Mouse (Mus musculus): ENCODE data around the gene Uck2. TPM values are rescaled to one million over a fixed set of nuclear protein-coding genes. Genes with fewer than 3 reads are reported as not detected.

Gene Uck2
- polyA plus RNA-seq, 1 experiment from 2014 or later: 49.6 TPM

GRCm38 (mm10) chr1:167278395-167278794 lies 6.7 kb downstream of the Uck2 start:
- WGBS: 75% methylated on average over 6 of the region's 6 CpGs
- no peak overlapping the region for H3K4me2 ChIP-seq (replicated peaks)
- no peaks in the 10 kb centered on the region for H3K27me3 ChIP-seq (ENCODE audit: control insufficient read depth, insufficient read depth, low read length)
- no peaks in the 10 kb centered on the region for H3K9me3 ChIP-seq (ENCODE audit: control insufficient read depth, low read length)
- no peak overlapping the region for H3K9ac ChIP-seq
- H3K36me3 ChIP-seq (replicated peaks; ENCODE audit: control insufficient read depth, insufficient read depth): no peaks in the 10 kb centered on the region
- DNase-seq (ENCODE audit: low spot score) (no peak), ATAC-seq (ENCODE audit: low FRiP score) (no peak)
- peaks cover 15% of the 10 kb centered on the region for H3K4me1 ChIP-seq (replicated peaks; ENCODE audit: control insufficient read depth, insufficient read depth, low read length)
- H3K4me3 ChIP-seq (replicated peaks; ENCODE audit: low read length): no peak overlapping the region
- no peak overlapping the region for H3K27ac ChIP-seq

GRCm38 (mm10) chr1:167274646-167275390 lies 10.3 kb downstream of the Uck2 start:
- Histone ChIP-seq H3K9ac (no peak overlapping the region), H3K4me2 (replicated peaks) (no peak overlapping the region), H3K36me3 (replicated peaks; ENCODE audit: control insufficient read depth, insufficient read depth) (no peaks in the 10 kb centered on the region), H3K27me3 (ENCODE audit: control insufficient read depth, insufficient read depth, low read length) (no peaks in the 10 kb centered on the region), H3K4me3 (replicated peaks; ENCODE audit: low read length) (no peak overlapping the region), H3K27ac (no peak overlapping the region), H3K4me1 (replicated peaks; ENCODE audit: control insufficient read depth, insufficient read depth, low read length) (peaks cover 17% of the 10 kb centered on the region), H3K9me3 (ENCODE audit: control insufficient read depth, low read length) (no peaks in the 10 kb centered on the region)
- ATAC-seq (ENCODE audit: low FRiP score) (no peak), DNase-seq (ENCODE audit: low spot score) (no peak)
- 85% methylated on average over 12 of the region's 12 CpGs for WGBS

- 61% methylated on average over 14 of the region's 14 CpGs for WGBS
- Histone ChIP-seq H3K27ac (no peak overlapping the region), H3K4me3 (replicated peaks; ENCODE audit: low read length) (no peak overlapping the region), H3K27me3 (ENCODE audit: control insufficient read depth, insufficient read depth, low read length) (no peaks in the 10 kb centered on the region), H3K4me2 (replicated peaks) (no peak overlapping the region), H3K9ac (no peak overlapping the region), H3K36me3 (replicated peaks; ENCODE audit: control insufficient read depth, insufficient read depth) (no peaks in the 10 kb centered on the region), H3K4me1 (replicated peaks; ENCODE audit: control insufficient read depth, insufficient read depth, low read length) (peaks cover 21% of the 10 kb centered on the region), H3K9me3 (ENCODE audit: control insufficient read depth, low read length) (no peaks in the 10 kb centered on the region)
- ATAC-seq (ENCODE audit: low FRiP score): no peak
- DNase-seq (ENCODE audit: low spot score): no peak
These were observed 11.5 kb downstream of the Uck2 start for GRCm38 (mm10) chr1:167273380-167274163.

- ATAC-seq (ENCODE audit: low FRiP score) (no peak), DNase-seq (ENCODE audit: low spot score) (no peak)
- Histone ChIP-seq H3K4me3 (replicated peaks; ENCODE audit: low read length) (no peak overlapping the region), H3K9ac (no peak overlapping the region), H3K36me3 (replicated peaks; ENCODE audit: control insufficient read depth, insufficient read depth) (no peaks in the 10 kb centered on the region), H3K4me1 (replicated peaks; ENCODE audit: control insufficient read depth, insufficient read depth, low read length) (peaks cover 24% of the 10 kb centered on the region), H3K27ac (no peak overlapping the region), H3K27me3 (ENCODE audit: control insufficient read depth, insufficient read depth, low read length) (no peaks in the 10 kb centered on the region), H3K9me3 (ENCODE audit: control insufficient read depth, low read length) (no peaks in the 10 kb centered on the region), H3K4me2 (replicated peaks) (no peak overlapping the region)
- WGBS: 58% methylated on average over 8 of the region's 8 CpGs
These were observed 13.3 kb downstream of the Uck2 start for GRCm38 (mm10) chr1:167271841-167272240.

- 32% methylated on average over 4 of the region's 4 CpGs for WGBS
- H3K9ac ChIP-seq: 0 out of 2 replicates have a peak overlapping the region, but pooled peaks have one; percentile 53
- DNase-seq (ENCODE audit: low spot score) (no peak), ATAC-seq (ENCODE audit: low FRiP score) (no peak)
- H3K4me3 ChIP-seq (replicated peaks; ENCODE audit: low read length): no peak overlapping the region
- no peaks in the 10 kb centered on the region for H3K27me3 ChIP-seq (ENCODE audit: control insufficient read depth, insufficient read depth, low read length)
- H3K27ac ChIP-seq: peak overlapping the region; percentile 68; the same call in 1 of the 2 replicates
- H3K36me3 ChIP-seq (replicated peaks; ENCODE audit: control insufficient read depth, insufficient read depth): no peaks in the 10 kb centered on the region
- no peak overlapping the region; the same call in 1 of the 2 replicates for H3K4me2 ChIP-seq (replicated peaks)
- no peaks in the 10 kb centered on the region for H3K9me3 ChIP-seq (ENCODE audit: control insufficient read depth, low read length)
- peaks cover 24% of the 10 kb centered on the region for H3K4me1 ChIP-seq (replicated peaks; ENCODE audit: control insufficient read depth, insufficient read depth, low read length)
These were observed 13.8 kb downstream of the Uck2 start for GRCm38 (mm10) chr1:167271304-167271703.

GRCm38 (mm10) chr1:167270342-167271111 lies 14.6 kb downstream of the Uck2 start:
- Histone ChIP-seq H3K9me3 (ENCODE audit: control insufficient read depth, low read length) (no peaks in the 10 kb centered on the region), H3K27ac (peak overlapping the region; percentile 68), H3K4me1 (replicated peaks; ENCODE audit: control insufficient read depth, insufficient read depth, low read length) (peaks cover 24% of the 10 kb centered on the region), H3K9ac (peak overlapping the region; percentile 53), H3K27me3 (ENCODE audit: control insufficient read depth, insufficient read depth, low read length) (no peaks in the 10 kb centered on the region), H3K4me2 (replicated peaks) (peak overlapping the region; percentile 54), H3K4me3 (replicated peaks; ENCODE audit: low read length) (peak overlapping the region; percentile 16), H3K36me3 (replicated peaks; ENCODE audit: control insufficient read depth, insufficient read depth) (no peaks in the 10 kb centered on the region)
- DNase-seq (ENCODE audit: low spot score) (peak; percentile 49), ATAC-seq (ENCODE audit: low FRiP score) (peak; percentile 64)
- 4% methylated on average over 19 of the region's 19 CpGs for WGBS

GRCm38 (mm10) chr1:167269856-167270270 lies 15.3 kb downstream of the Uck2 start:
- ATAC-seq (ENCODE audit: low FRiP score): peak; percentile 38; the same call in 1 of the 2 replicates
- Histone ChIP-seq H3K4me3 (replicated peaks; ENCODE audit: low read length) (no peak overlapping the region), H3K9ac (peak overlapping the region; percentile 53; the same call in 1 of the 2 replicates), H3K9me3 (ENCODE audit: control insufficient read depth, low read length) (no peaks in the 10 kb centered on the region), H3K4me1 (replicated peaks; ENCODE audit: control insufficient read depth, insufficient read depth, low read length) (peaks cover 24% of the 10 kb centered on the region), H3K4me2 (replicated peaks) (peak overlapping the region; percentile 54), H3K36me3 (replicated peaks; ENCODE audit: control insufficient read depth, insufficient read depth) (no peaks in the 10 kb centered on the region), H3K27ac (peak overlapping the region; percentile 68), H3K27me3 (ENCODE audit: control insufficient read depth, insufficient read depth, low read length) (no peaks in the 10 kb centered on the region)
- DNase-seq (ENCODE audit: low spot score): peak; percentile 57
- 16% methylated on average over 6 of the region's 6 CpGs for WGBS

GRCm38 (mm10) chr1:167269350-167269811 lies 15.7 kb downstream of the Uck2 start:
- DNase-seq (ENCODE audit: low spot score) (no peak), ATAC-seq (ENCODE audit: low FRiP score) (no peak)
- H3K36me3 ChIP-seq (replicated peaks; ENCODE audit: control insufficient read depth, insufficient read depth): no peaks in the 10 kb centered on the region
- H3K4me3 ChIP-seq (replicated peaks; ENCODE audit: low read length): no peak overlapping the region
- peaks cover 24% of the 10 kb centered on the region for H3K4me1 ChIP-seq (replicated peaks; ENCODE audit: control insufficient read depth, insufficient read depth, low read length)
- H3K27me3 ChIP-seq (ENCODE audit: control insufficient read depth, insufficient read depth, low read length): no peaks in the 10 kb centered on the region
- 0 out of 2 replicates have a peak overlapping the region, but pooled peaks have one; percentile 68 for H3K27ac ChIP-seq
- no peaks in the 10 kb centered on the region for H3K9me3 ChIP-seq (ENCODE audit: control insufficient read depth, low read length)
- 0 out of 2 replicates have a peak overlapping the region, but pooled peaks have one; percentile 54 for H3K4me2 ChIP-seq (replicated peaks)
- 39% methylated on average over 14 of the region's 14 CpGs for WGBS
- H3K9ac ChIP-seq: no peak overlapping the region

Measured in hindbrain, embryonic 14.5 days (tissue).